In genomic region chr16:30601046-30601832, GRCm38 (mm10) we compare ENCODE assay signal across 8 mouse cellular contexts. TPM values are rescaled to one million over a fixed set of nuclear protein-coding genes. Genes with fewer than 3 reads are reported as not detected.
DNase-seq lines count a peak whose midpoint lies in the region; ATAC-seq and TF ChIP-seq lines count a peak whose summit lies in the region.

No protein-coding gene starts in this region.

- H3K9ac ChIP-seq in hindbrain, embryonic 13.5 days, result peak overlapping the region; percentile 79

- peak; percentile 36; the same call in 1 of the 2 replicates for TF ChIP-seq CTCF in spleen, adult 2 months (IDR thresholded peaks at IDR 0.05; ENCODE audit: extremely low read depth, insufficient read depth, insufficient read length, insufficient replicate concordance)

- H3K9me3 ChIP-seq in hindbrain, embryonic 13.5 days, result no peaks in the 10 kb centered on the region

- peaks cover 67% of the 10 kb centered on the region for H3K4me1 ChIP-seq in hindbrain, embryonic 13.5 days (replicated peaks)
- H3K4me1 ChIP-seq in spleen, adult 2 months (ENCODE audit: control insufficient read depth, insufficient read depth, insufficient read length), result peaks cover 19% of the 10 kb centered on the region

- H3K27me3 ChIP-seq in hindbrain, embryonic 13.5 days, result peaks cover 27% of the 10 kb centered on the region
- no peaks in the 10 kb centered on the region for H3K27me3 ChIP-seq in spleen, adult 2 months (ENCODE audit: control insufficient read depth, insufficient read depth, low read length)

- WGBS in hindbrain, embryonic 13.5 days, result 6% methylated on average over 42 of the region's 42 CpGs
- 9% methylated on average over 42 of the region's 42 CpGs for WGBS in spleen, adult 2 months

- H3K4me2 ChIP-seq in hindbrain, embryonic 13.5 days, result peak overlapping the region; percentile 94

- H3K36me3 ChIP-seq in hindbrain, embryonic 13.5 days, result no peaks in the 10 kb centered on the region
- peaks cover 12% of the 10 kb centered on the region for H3K36me3 ChIP-seq in spleen, adult 2 months (ENCODE audit: control insufficient read depth, insufficient read depth, low read length)

- DNase-seq in adrenal gland, adult (ENCODE audit: inconsistent age in 2 of 2, low spot score in 1 of 2), result peak; percentile 82 to 93
- peak; percentile 36 for DNase-seq in cerebellum, adult 8-10 months
- DNase-seq in frontal cortex, postnatal 25 days (ENCODE audit: low spot score in 2 of 2), result peak; percentile 27 to 30
- peak; percentile 56 to 58 for DNase-seq in left cerebral cortex, postnatal 14 days (ENCODE audit: low spot score in 2 of 2)
- peak; percentile 64 to 69 for DNase-seq in spleen, adult 2 months (ENCODE audit: low read depth in 1 of 2, low spot score in 2 of 2)

- TF ChIP-seq POLR2A in spleen, adult 2 months (IDR thresholded peaks at IDR 0.05; ENCODE audit: low read depth, low read length), result peak; percentile 1; the same call in 1 of the 2 replicates

- no peak; the same call in none of the 2 replicates for ATAC-seq in hindbrain, embryonic 13.5 days (ENCODE audit: low FRiP score)
- peak; percentile 7; the same call in 1 of the 2 replicates for ATAC-seq in megakaryocyte progenitor cell, adult 5-6 weeks (replicated peaks; ENCODE audit: poor library complexity)
- no peak for ATAC-seq in inflammation-experienced regulatory T-cells, adult 6 months

- H3K4me3 ChIP-seq in hindbrain, embryonic 13.5 days, result peak overlapping the region; percentile 71
- peak overlapping the region; percentile 83 for H3K4me3 ChIP-seq in spleen, adult 2 months (ENCODE audit: extremely low read depth, insufficient read depth, insufficient read length)

- H3K27ac ChIP-seq in hindbrain, embryonic 13.5 days, result peak overlapping the region; percentile 74; the same call in 1 of the 2 replicates
- H3K27ac ChIP-seq in spleen, adult 2 months (ENCODE audit: insufficient read depth, low read length), result peak overlapping the region; percentile 97

- intact Hi-C loops in left cerebral cortex, postnatal 14 days (cut with DNase I), result loop anchor here (10.0 kb wide), 1 partner anchor 184 kb away; no protein-coding TSS in a partner anchor

RNA-seq across cellular contexts. Expression of gene Fam43a, which starts 1.7 kb away (rescaled TPM):
- 15.9 and 16.2 TPM in 2 replicates for polyA plus RNA-seq in hindbrain, embryonic 13.5 days (2015; fragmentation: Nextera tagmentation; extraction: Ambion mirVana)
- total RNA-seq in left cerebral cortex, postnatal 14 days (2021), result 10 to 100 TPM; 14.6 to 15.4 TPM
- 5.5 and 6.5 TPM in 2 replicates for total RNA-seq in megakaryocyte progenitor cell, adult 5-6 weeks (2015)
- total RNA-seq in megakaryocyte progenitor cell, adult 5-6 weeks (2017), result 8.8 and 11.2 TPM in 2 replicates
- polyA plus RNA-seq in spleen, adult 2 months (2012; rRNA removed), result 56.3 and 74.7 TPM in 2 replicates
- polyA plus RNA-seq in inflammation-experienced regulatory T-cells, adult 6 months (2017; shearing (Covaris generic)), result under 1 TPM; 0.50 to 0.88 (median 0.71) TPM

RNA-seq across cellular contexts. Expression of gene Lsg1, which starts 13.8 kb away (rescaled TPM):
- polyA plus RNA-seq in hindbrain, embryonic 13.5 days (2015; fragmentation: Nextera tagmentation; extraction: Ambion mirVana), result 59.8 and 60.3 TPM in 2 replicates
- total RNA-seq in left cerebral cortex, postnatal 14 days (2021), result 10 to 100 TPM; 14.7 to 19.0 TPM
- 36.4 and 42.8 TPM in 2 replicates for total RNA-seq in megakaryocyte progenitor cell, adult 5-6 weeks (2015)
- 69.8 and 74.7 TPM in 2 replicates for total RNA-seq in megakaryocyte progenitor cell, adult 5-6 weeks (2017)
- polyA plus RNA-seq in spleen, adult 2 months (2012; rRNA removed), result 9.6 and 10.2 TPM in 2 replicates
- 10 to 100 TPM; 59.3 to 77.4 (median 74.7) TPM for polyA plus RNA-seq in inflammation-experienced regulatory T-cells, adult 6 months (2017; shearing (Covaris generic))

RNA-seq across cellular contexts. Expression of gene Tmem44, which starts 50.6 kb away (rescaled TPM):
- polyA plus RNA-seq in hindbrain, embryonic 13.5 days (2015; fragmentation: Nextera tagmentation; extraction: Ambion mirVana), result 73.7 and 82.8 TPM in 2 replicates
- 10 to 100 TPM; 70.1 to 76.4 TPM for total RNA-seq in left cerebral cortex, postnatal 14 days (2021)
- 0.27 TPM in 1 of 2 replicates, not detected in the other for total RNA-seq in megakaryocyte progenitor cell, adult 5-6 weeks (2015)
- total RNA-seq in megakaryocyte progenitor cell, adult 5-6 weeks (2017), result 0.12 and 0.51 TPM in 2 replicates
- polyA plus RNA-seq in spleen, adult 2 months (2012; rRNA removed), result 2.7 and 3.5 TPM in 2 replicates
- under 1 TPM; 0.17 to 0.81 (median 0.70) TPM for polyA plus RNA-seq in inflammation-experienced regulatory T-cells, adult 6 months (2017; shearing (Covaris generic))

Comparison
In these comparisons a context has a peak if more than half of its experiments do, and no peak if none do; other contexts are left out.
1. DNase-seq: peak in every context shown above with its lines; median percentile 88 in adrenal gland, adult; 66 in spleen, adult 2 months; 57 in left cerebral cortex, postnatal 14 days; 36 in cerebellum, adult 8-10 months; 28 in frontal cortex, postnatal 25 days.
2. RNA of gene Tmem44, which starts 50.6 kb away (polyA plus RNA-seq): 73.7 to 82.8 TPM in hindbrain, embryonic 13.5 days; 2.7 to 3.5 TPM in spleen, adult 2 months and 0.17 to 0.81 TPM in inflammation-experienced regulatory T-cells, adult 6 months; every median in the first group is over 10 times any median in the second.